Mouse (Mus musculus) heart, embryonic 16.5 days (tissue): Measurements from ENCODE around the gene Serinc2. TPM values are rescaled to one million over a fixed set of nuclear protein-coding genes. Genes with fewer than 3 reads are reported as not detected.

Experiments
- ATAC-seq: fragments of 200-750 bp; cut with Nextera tagmentation; replicated peaks from 2 replicates; pipeline ENCODE4 v1.8.0; 2017; ENCODE audit warnings: moderate number of reproducible peaks; ENCODE audit not compliant: insufficient read depth, low FRiP score; ENCODE audit errors: extremely low read depth
- H3K27ac ChIP-seq: fragments of 300-500 bp; sonication (generic); 2 replicates; pipeline ENCODE4 v1.5.1; 2014; ENCODE audit warnings: mild to moderate bottlenecking, low read length, control low read depth, moderate library complexity
- H3K27me3 ChIP-seq: fragments of 300-500 bp; sonication (generic); 2 replicates; pipeline ENCODE4 v1.6.1; 2014; ENCODE audit warnings: low read length, mixed read lengths; ENCODE audit not compliant: control insufficient read depth, insufficient read depth
- H3K36me3 ChIP-seq: fragments of 300-500 bp; sonication (generic); 2 replicates; pipeline ENCODE4 v1.6.1; 2014; ENCODE audit not compliant: control insufficient read depth, insufficient read depth
- H3K4me1 ChIP-seq: fragments of 300-500 bp; sonication (generic); 2 replicates; pipeline ENCODE4 v1.6.1; 2014; ENCODE audit warnings: low read length, mixed read lengths; ENCODE audit not compliant: control insufficient read depth, insufficient read depth
- H3K4me2 ChIP-seq: fragments of 300-500 bp; sonication (generic); 2 replicates; pipeline ENCODE4 v1.6.1; 2014; ENCODE audit warnings: low read depth, mild to moderate bottlenecking, control low read depth, low read length
- H3K4me3 ChIP-seq: fragments of 300-500 bp; sonication (generic); 2 replicates; pipeline ENCODE4 v1.5.1; 2014; ENCODE audit warnings: mild to moderate bottlenecking, control low read depth, low read length
- H3K9ac ChIP-seq: fragments of 300-500 bp; sonication (generic); 2 replicates; pipeline ENCODE4 v1.6.1; 2014; ENCODE audit warnings: low read length, control low read depth
- H3K9me3 ChIP-seq: fragments of 300-500 bp; sonication (generic); replicated peaks from 2 replicates; pipeline ENCODE4 v1.6.1; 2016; ENCODE audit warnings: low read length; ENCODE audit not compliant: control insufficient read depth
- WGBS: fragments of 180-500 bp; shearing (Covaris S2); extraction: QIAGEN DNeasy Blood & Tissue Kit; methylation state at CpG from one replicate; pipeline ENCODE4 v1.1.7; 2014; 5-methylcytosine and 5-hydroxymethylcytosine counted together
- polyA plus RNA-seq: library from polyadenylated mRNA; unstranded; fragments of >200 nt; fragmentation: Nextera tagmentation; extraction: Ambion mirVana; gene quantifications from 2 replicates; pipeline ENCODE4 v1.2.1, GENCODE M21; 2015

The Serinc2 gene
- polyA plus RNA-seq, 1 experiment from 2014 or later: 5.4 TPM

DNA sequence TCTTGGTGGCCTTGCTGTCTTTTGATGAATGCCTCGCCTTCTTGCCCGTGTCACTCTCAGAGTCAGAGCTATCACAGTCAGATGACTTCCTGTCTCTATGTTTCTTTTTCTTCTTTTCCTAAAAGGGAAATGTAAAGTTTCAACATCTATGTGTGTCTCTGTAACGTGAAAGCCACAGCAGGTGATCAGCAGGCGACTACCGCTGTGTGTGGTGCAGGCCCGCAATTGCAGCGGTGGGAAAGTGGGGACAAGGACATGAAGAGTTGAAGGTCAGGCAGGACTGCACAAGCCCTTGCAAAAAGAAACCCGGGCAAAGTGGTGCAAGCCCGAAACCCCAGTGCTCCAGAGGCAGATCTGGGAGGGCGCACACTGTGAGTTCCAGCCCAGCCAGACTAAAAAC is 37.7 kb upstream of the Serinc2 start:
- Histone ChIP-seq H3K4me3 (no peak overlapping the region), H3K9ac (peak overlapping the region; percentile 22; the same call in 1 of the 2 replicates), H3K27ac (peak overlapping the region; percentile 65), H3K27me3 (no peaks in the 10 kb centered on the region), H3K9me3 (no peaks in the 10 kb centered on the region), H3K4me2 (no peak overlapping the region), H3K4me1 (peaks cover 55% of the 10 kb centered on the region), H3K36me3 (peaks cover 29% of the 10 kb centered on the region)
- WGBS: 51% methylated on average over 10 of the region's 10 CpGs
- ATAC-seq: no peak

DNA sequence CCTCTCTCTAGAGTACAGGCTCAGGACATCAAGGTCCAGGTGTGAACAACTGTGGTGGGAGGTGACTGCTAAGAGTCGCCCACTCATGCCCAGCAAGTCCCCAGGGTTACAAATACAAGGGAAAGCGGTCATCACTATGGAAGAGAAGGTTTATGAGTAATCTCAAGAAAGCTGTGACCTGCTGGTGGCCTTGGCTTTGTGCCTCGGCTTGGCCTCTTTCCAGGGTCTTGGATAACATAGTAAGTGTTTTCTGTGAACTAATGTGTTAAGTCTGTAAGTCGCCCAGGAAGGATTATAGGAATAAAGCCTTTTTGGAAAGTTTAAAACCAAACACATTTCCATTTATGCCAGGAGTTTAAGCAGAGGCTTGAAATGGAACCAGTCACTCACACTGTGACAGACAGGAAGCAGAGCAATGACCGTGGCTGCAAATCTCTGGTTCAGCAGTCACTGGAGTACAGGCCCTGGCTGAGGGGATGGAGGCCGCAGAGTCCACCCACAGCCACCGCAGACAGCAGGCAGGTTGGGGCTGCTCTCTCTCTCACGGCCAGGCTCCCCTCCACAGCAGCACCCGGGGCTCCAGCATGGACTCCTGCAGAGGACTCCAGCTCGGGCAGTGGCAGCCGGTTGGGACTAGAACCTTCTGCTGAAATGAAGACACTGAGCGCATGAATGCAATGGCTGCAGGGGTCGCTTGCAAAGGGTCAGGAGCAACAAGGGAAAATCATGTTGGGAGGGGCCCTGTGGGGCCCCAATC is 36.9 kb upstream of the Serinc2 start:
- 50% methylated on average over 13 of the region's 13 CpGs for WGBS
- H3K27ac ChIP-seq: peak overlapping the region; percentile 65
- H3K4me1 ChIP-seq: peaks cover 58% of the 10 kb centered on the region
- peaks cover 29% of the 10 kb centered on the region for H3K36me3 ChIP-seq
- H3K4me2 ChIP-seq: no peak overlapping the region
- peak overlapping the region; percentile 41; the same call in 1 of the 2 replicates for H3K9ac ChIP-seq
- H3K4me3 ChIP-seq: no peak overlapping the region
- ATAC-seq: peak; percentile 25; the same call in 1 of the 2 replicates
- H3K9me3 ChIP-seq: no peaks in the 10 kb centered on the region
- H3K27me3 ChIP-seq: no peaks in the 10 kb centered on the region

DNA sequence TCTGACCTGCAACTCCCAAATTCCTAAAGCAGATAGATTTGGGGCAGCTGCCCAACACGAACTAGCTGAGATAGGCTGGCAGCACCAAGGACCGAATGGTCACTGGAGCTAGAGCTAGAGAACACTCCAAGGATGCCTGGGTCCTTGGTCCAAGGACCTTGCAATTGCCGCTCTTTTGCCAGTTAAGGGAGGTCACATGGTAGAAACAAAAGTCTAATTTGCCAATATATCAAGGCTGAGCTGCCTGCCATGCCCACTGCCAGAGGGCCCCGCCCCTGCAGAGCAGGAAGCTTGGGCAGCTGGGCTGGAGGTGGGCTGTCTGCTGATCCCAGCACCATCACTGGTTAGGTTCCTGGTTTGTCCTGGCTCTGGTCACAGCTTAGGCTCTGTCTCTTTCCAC is 34.5 kb upstream of the Serinc2 start:
- H3K4me1 ChIP-seq: peaks cover 61% of the 10 kb centered on the region
- H3K9me3 ChIP-seq: no peaks in the 10 kb centered on the region
- H3K27me3 ChIP-seq: 0 out of 2 replicates have a peak, but pooled peaks cover 3% of the 10 kb centered on the region
- 81% methylated on average over 4 of the region's 4 CpGs for WGBS
- no peak for ATAC-seq
- H3K36me3 ChIP-seq: peaks cover 29% of the 10 kb centered on the region
- H3K4me3 ChIP-seq: no peak overlapping the region
- no peak overlapping the region for H3K4me2 ChIP-seq
- no peak overlapping the region for H3K27ac ChIP-seq
- H3K9ac ChIP-seq: no peak overlapping the region

DNA sequence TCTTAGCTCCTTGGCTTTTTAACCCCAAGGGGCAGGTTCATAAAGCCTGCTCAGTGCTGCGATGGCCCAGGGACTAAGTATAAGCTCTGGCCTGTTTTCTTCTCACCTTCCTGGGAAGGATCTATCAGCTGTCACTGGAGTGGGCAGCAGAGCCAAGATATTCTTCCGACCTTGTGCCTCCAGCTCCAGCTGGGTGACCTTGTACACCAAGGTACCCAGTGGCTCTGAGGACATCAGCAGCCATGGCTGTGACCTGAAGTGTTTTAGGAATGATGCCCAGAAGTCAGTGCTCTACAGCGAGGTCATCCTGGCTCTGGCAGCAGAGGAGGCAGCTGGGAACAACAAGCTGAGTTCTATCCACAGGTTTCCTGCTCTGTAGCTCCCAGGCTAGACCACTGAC is 33.5 kb upstream of the Serinc2 start:
- WGBS: 43% methylated on average over 3 of the region's 3 CpGs
- Histone ChIP-seq H3K27me3 (0 out of 2 replicates have a peak, but pooled peaks cover 3% of the 10 kb centered on the region), H3K36me3 (peaks cover 29% of the 10 kb centered on the region), H3K27ac (peak overlapping the region; percentile 72), H3K4me2 (peak overlapping the region; percentile 67; the same call in 1 of the 2 replicates), H3K9me3 (no peaks in the 10 kb centered on the region), H3K4me3 (no peak overlapping the region), H3K4me1 (peaks cover 56% of the 10 kb centered on the region), H3K9ac (no peak overlapping the region)
- no peak for ATAC-seq

DNA sequence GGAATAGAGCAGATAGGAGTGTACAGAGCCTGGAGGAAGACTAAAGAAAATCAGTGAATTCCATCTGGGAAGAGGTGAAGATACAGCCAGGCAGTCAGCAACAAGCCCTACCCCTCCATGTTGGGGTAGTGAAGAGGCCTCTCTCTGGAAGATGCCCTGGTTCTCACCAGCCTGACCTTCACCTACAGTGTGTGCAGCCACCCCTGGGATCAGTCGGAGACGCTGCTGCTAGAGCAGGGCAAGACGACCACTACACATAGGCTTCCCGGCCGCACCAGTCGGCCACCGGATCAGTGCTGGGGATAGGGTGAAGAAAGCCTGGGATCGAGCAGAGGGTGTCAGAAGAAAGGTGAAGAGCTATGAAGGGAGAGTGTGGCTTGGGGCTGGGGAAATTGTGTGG is 30.2 kb upstream of the Serinc2 start:
- Histone ChIP-seq H3K27ac (peak overlapping the region; percentile 87), H3K9me3 (no peaks in the 10 kb centered on the region), H3K36me3 (peaks cover 17% of the 10 kb centered on the region), H3K27me3 (0 out of 2 replicates have a peak, but pooled peaks cover 3% of the 10 kb centered on the region), H3K4me1 (peaks cover 40% of the 10 kb centered on the region), H3K4me3 (peak overlapping the region; percentile 80), H3K9ac (peak overlapping the region; percentile 92), H3K4me2 (peak overlapping the region; percentile 67)
- no peak for ATAC-seq
- WGBS: 28% methylated on average over 8 of the region's 8 CpGs

DNA sequence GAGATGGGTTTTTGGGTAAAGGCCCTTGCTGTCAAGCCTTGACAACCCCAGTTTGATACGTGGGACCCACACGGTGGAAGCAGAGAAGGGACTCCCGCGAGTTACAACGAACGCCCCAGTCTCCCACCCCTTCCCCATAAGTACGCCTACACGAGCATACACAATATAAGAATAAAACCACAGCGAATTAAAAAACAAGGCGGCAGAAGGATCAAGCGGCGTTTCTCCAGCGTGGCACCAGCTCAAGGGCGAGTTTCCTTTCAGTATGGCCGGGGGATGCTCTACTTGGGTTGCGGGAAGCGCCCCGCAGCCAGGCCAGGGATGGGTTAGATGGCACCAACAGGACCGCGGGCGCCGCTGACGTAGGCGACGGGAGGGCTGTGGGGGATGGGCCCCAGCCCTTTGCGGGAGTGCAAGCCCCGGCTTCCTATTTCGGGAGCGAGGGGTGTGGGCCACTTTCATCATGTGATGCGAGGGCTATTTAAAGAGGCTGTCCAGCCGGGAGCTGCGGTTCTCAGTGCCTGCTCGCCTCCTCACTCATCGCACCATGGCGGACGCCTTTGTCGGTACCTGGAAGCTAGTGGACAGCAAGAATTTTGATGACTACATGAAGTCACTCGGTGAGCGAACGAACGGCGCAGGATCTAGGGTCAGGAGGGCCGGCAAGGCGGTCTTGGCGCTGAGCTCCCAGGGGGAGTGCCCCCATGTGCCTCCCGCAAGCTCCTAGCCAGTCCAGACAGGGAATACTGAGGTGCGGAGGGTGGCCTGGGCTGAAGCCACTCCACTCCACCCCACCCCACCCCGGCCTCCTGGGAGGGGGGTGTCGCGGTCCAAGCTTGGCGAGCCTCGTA is 29.5 kb upstream of the Serinc2 start, which contains the start of the genes Fabp3 and Gm10570:
Fabp3 (plus strand) TSS at position 365 of the 851 bp plus-strand sequence.
Gm10570 (minus strand) TSS at position 444 of the 851 bp plus-strand sequence.
- H3K27ac ChIP-seq: peak within 1 kb of the TSS; percentile 87
- H3K4me3 ChIP-seq: peak within 1 kb of the TSS; percentile 80
- H3K27me3 ChIP-seq: 0 out of 2 replicates have a peak, but pooled peaks cover 3% of the 10 kb centered on the region
- WGBS: under 1% methylated on average over 52 of the region's 52 CpGs
- H3K4me2 ChIP-seq: peak within 1 kb of the TSS; percentile 67
- peaks cover 10% of the 10 kb centered on the region for H3K36me3 ChIP-seq
- ATAC-seq: peak; percentile 83
- H3K4me1 ChIP-seq: peaks cover 34% of the 10 kb centered on the region
- no peaks in the 10 kb centered on the region for H3K9me3 ChIP-seq
- H3K9ac ChIP-seq: peak within 1 kb of the TSS; percentile 92

DNA sequence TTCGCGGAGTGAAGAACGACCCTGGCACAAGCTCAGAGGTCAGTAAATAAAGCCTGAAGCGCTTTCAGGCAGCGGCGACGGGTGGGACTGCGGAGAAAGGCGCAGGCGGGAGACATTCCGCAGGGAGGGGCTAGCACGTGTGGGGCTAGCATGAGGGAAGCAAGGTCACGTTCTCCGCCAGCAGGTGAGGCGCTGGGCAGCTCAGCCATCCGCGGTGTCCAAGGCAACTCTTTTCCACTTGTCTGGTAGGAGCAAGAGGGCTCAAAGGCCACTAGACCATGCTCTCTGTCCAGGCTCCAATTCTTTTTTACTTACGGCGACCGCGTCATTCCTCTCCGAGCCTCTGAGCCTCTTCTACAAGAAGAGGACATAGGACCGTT is 28.8 kb upstream of the Serinc2 start:
- H3K27ac ChIP-seq: peak overlapping the region; percentile 87

DNA sequence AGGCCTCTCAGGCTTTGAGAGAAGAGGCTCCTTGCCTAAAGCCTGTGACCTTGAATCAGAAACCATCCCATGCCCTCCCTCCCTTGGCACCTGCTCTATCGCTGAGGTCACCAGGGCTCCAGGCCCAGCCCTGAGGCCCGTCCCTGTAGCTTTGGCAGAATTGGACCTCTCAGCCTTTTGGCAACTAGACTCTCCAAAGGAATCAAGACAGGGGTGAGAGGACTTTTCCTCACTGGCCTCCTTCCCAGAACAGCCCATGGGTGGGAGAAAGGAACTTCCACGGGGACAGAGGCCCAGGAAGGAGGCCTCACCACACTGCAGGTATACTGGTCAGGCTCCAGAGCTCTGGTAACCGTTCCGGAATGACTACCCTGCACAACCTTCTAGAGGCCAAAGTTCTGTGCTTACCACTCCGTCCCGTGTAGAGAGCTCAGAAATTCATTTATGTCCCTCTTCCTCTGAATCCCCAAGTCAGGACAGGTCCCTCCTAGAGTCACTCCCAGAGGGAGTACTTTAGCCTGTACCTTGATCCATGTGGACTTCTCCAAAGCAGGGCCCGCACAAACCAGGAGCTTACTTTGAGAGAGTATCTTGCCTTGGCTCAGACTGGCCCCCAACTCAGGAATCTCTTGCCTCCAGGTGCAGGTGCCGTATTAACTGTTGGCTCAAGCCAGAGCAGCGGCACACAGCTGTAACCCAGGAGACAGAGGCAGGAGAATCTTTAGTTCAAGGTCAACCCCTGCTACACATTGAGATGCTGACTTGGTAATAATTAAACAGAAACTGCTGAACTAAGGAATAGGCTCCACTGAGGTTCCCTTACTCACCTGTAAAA is 28.0 kb upstream of the Serinc2 start:
- 64% methylated on average over 10 of the region's 10 CpGs for WGBS
- H3K36me3 ChIP-seq: peaks cover 3% of the 10 kb centered on the region; the same call in 1 of the 2 replicates
- no peak for ATAC-seq
- H3K9me3 ChIP-seq: no peaks in the 10 kb centered on the region
- H3K4me1 ChIP-seq: peaks cover 26% of the 10 kb centered on the region
- peak overlapping the region; percentile 80; the same call in 1 of the 2 replicates for H3K4me3 ChIP-seq
- peak overlapping the region; percentile 87 for H3K27ac ChIP-seq
- peak overlapping the region; percentile 30 for H3K9ac ChIP-seq
- H3K4me2 ChIP-seq: peak overlapping the region; percentile 67
- H3K27me3 ChIP-seq: 0 out of 2 replicates have a peak, but pooled peaks cover 3% of the 10 kb centered on the region

More for the DNA sequence above, 28.8 kb upstream of the Serinc2 start:
- 0 out of 2 replicates have a peak, but pooled peaks cover 3% of the 10 kb centered on the region for H3K27me3 ChIP-seq
- H3K36me3 ChIP-seq: peaks cover 6% of the 10 kb centered on the region; the same call in 1 of the 2 replicates
- peaks cover 30% of the 10 kb centered on the region for H3K4me1 ChIP-seq
- WGBS: under 1% methylated on average over 23 of the region's 23 CpGs
- H3K4me3 ChIP-seq: peak overlapping the region; percentile 80
- H3K9ac ChIP-seq: peak overlapping the region; percentile 92
- ATAC-seq: peak; percentile 71
- H3K4me2 ChIP-seq: peak overlapping the region; percentile 67
- H3K9me3 ChIP-seq: no peaks in the 10 kb centered on the region
